Mouse (Mus musculus) monocyte, adult 59 days (primary cell): ENCODE measurements around the gene Tmc3. TPM values are rescaled to one million over a fixed set of nuclear protein-coding genes. Genes with fewer than 3 reads are reported as not detected.

Experiments
- total RNA-seq, 2 experiments: library from RNA; stranded (reverse); gene quantifications; one replicate each; pipeline ENCODE4 v1.2.4; 2023

Gene Tmc3
- total RNA-seq: under 1 TPM; 0.26 to 0.33 TPM

DNA sequence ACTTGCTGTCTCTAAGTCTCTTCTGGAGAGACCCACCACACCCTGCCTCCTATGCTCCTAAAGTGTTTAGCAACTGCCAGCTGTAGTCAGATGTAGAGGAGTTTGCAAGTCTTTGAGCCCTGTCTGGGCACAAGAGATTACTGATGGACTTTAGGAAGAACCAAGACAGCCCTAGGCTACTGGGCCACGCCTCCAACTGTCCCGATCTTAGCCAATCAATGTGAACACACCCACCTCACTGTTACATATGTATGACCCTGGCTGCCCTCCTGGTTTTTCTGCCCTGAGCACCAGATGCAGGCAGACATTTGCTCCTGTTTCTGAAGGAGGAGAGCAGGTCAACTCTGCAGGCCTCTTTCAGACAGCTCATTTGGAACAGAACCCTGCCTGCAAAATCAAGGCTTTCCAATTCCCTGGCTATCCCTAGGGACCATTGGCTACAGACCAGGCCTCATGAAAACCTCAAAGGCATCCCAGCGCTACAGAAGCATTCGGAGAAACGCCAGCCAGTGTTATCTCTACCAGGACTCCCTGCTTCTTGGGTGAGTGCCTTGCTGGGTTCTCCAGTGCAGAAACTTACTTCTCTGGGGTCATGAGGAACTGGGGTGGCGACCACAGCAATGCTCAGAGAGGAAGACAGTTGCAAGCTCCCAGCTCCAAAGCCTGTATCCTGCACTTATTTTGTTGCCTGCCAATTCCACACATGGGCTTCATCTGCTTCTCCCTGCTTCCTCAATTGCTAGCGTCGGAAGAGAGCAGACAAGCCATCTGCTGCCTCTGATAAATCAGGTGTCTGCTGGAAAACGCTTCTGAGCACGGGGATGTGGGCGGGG lies at the start of gene Tmc3:
Gene Tmc3 (plus strand): TSS at position 289 of the 833 bp plus-strand sequence.

DNA sequence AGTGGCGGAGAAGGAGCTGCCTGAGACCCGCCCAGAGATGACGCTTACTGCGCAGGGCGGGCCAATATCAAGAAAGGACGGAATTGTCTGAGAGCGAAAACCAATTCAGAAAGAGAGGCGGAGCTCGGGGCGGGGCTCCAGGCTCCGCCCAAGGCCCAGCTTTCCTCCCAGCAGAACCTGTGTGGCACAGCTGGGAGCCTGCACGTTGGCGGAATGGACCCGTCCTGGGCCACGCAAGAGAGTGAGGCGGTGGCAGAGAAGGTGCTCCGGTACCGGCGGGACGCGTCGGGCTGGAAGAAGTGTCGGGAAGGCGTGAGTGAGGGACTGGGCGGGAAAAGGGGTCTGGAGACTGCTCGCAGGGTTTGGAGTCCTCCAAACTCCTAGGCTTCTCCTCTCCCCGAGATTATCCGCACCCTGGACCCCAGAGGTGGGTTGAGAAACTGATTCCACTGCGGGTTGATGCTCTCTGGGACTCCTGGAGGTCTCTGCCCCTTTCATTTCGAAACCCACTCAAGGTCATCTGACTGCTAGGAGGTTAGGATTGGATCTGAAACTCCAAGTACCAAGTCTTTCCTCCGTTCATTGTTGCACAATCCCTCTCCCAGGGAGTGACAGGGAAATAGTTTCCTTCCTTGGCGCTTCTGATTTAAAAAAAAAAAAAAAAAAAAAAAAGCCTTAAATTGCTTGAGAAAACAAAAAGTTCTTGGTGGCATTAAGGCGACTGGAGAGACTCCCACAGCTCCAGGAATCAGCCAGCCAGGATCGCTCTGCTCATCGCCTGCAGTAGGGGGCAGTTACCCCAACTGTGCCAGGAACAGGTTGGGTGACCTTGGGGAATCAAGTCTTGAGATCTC lies 47.3 kb downstream of the Tmc3 start, which contains the start of gene Stard5:
Gene Stard5 (plus strand): TSS at position 132 of the 854 bp plus-strand sequence.

Other genes with a start within 250 kb of the Tmc3 start
- gene Stard5, start 47.0 kb downstream of the Tmc3 start, total RNA-seq: 100 to 1,000 TPM; 109 to 125 TPM
- gene Il16, start 160.8 kb downstream of the Tmc3 start, total RNA-seq: 100 to 1,000 TPM; 193 to 209 TPM
- gene Cfap161, start 210.0 kb downstream of the Tmc3 start, total RNA-seq: under 1 TPM in 1 of 2 experiments, not detected in 1; 0.76 TPM